Mouse (Mus musculus) C2C12 (cell line): Measurements from ENCODE around the gene Arhgap30. TPM values are rescaled to one million over a fixed set of nuclear protein-coding genes. Genes with fewer than 3 reads are reported as not detected.
A peak's percentile ranks its signal among the peaks of the same experiment; 100 is the strongest.

Experiments
- H3K27me3 ChIP-seq: one replicate; pipeline ENCODE4 v1.6.1; 2011; ENCODE audit not compliant: control insufficient read depth, insufficient read depth, insufficient read length
- H3K36me3 ChIP-seq: one replicate; pipeline ENCODE4 v1.6.1; 2011; ENCODE audit not compliant: control insufficient read depth, insufficient read depth
- H3K4me3 ChIP-seq: one replicate; pipeline ENCODE4 v1.5.1; 2011; ENCODE audit warnings: mild to moderate bottlenecking, control low read depth; ENCODE audit not compliant: poor library complexity, insufficient read depth, severe bottlenecking
- H3K79me2 ChIP-seq: one replicate; pipeline ENCODE4 v1.6.1; 2011; ENCODE audit not compliant: control insufficient read depth, insufficient read depth
- H3K79me3 ChIP-seq: one replicate; pipeline ENCODE4 v1.6.1; 2011; ENCODE audit warnings: low read depth, control low read depth
- H3ac ChIP-seq: one replicate; pipeline ENCODE3; 2011; ENCODE audit warnings: low read depth; ENCODE audit not compliant: control insufficient read depth, insufficient read length
- CEBPB ChIP-seq: IDR thresholded peaks from one replicate; pipeline ENCODE4 v1.6.1; 2011; ENCODE audit warnings: low read depth, mild to moderate bottlenecking, control low read depth, moderate library complexity
- CTCF ChIP-seq: IDR thresholded peaks from one replicate; pipeline ENCODE4 v1.5.1; 2011; ENCODE audit not compliant: control insufficient read depth, insufficient read depth, insufficient read length
- FOSL1 ChIP-seq: IDR thresholded peaks from one replicate; pipeline ENCODE4 v1.8.0; 2011; ENCODE audit warnings: mild to moderate bottlenecking, low read length; ENCODE audit not compliant: poor library complexity, insufficient read depth, severe bottlenecking
- MAX ChIP-seq: IDR thresholded peaks from one replicate; pipeline ENCODE4 v1.6.1; 2011; ENCODE audit warnings: mild to moderate bottlenecking, control low read depth
- MYOD1 ChIP-seq: IDR thresholded peaks from one replicate; pipeline ENCODE4 v1.6.1; 2011; ENCODE audit warnings: low read depth; ENCODE audit not compliant: control insufficient read depth, insufficient read length
- MYOG ChIP-seq: IDR thresholded peaks from one replicate; pipeline ENCODE4 v1.6.1; 2011; ENCODE audit not compliant: control insufficient read depth, insufficient read length; ENCODE audit errors: extremely low read depth
- USF1 ChIP-seq: IDR thresholded peaks from one replicate; pipeline ENCODE4 v1.6.1; 2011; ENCODE audit warnings: low read depth, mild to moderate bottlenecking, control low read depth, moderate library complexity
- polyA plus RNA-seq: library from polyadenylated mRNA; unstranded; fragments of >200 nt; fragmentation: generic; extraction: Trizol; gene quantifications from one replicate; pipeline ENCODE4 v1.2.1, GENCODE M21; 2012; ENCODE audit warnings: missing spikeins

Arhgap30 gene
- polyA plus RNA-seq, 1 experiment = 0.05 TPM

DNA sequence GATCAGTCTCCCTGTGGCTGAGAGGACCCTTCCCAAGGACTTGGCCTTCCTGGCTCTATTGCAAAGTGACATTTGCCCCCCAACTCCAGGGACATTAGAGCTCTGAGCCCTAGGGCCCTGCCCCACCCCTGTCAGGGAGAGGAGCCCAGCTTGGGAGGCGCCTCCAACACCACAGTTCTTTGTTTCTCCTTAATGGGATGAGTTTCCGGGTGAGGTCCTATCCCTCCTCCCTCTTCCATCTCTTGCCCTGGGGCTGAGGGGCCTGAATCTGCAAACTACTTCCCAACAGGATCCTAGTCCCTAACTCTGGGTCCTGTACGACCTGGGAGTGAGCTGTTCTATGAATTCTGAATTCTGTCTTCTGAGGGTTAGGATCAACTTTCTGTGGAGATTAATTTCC is 15.9 kb upstream of the Arhgap30 start:
- Histone ChIP-seq H3ac (no peak overlapping the region), H3K4me3 (no peak overlapping the region), H3K79me3 (no peaks in the 10 kb centered on the region), H3K27me3 (no peaks in the 10 kb centered on the region), H3K79me2 (no peaks in the 10 kb centered on the region), H3K36me3 (no peaks in the 10 kb centered on the region)
- no peak for TF ChIP-seq MYOG
- no peak for TF ChIP-seq MAX
- TF ChIP-seq USF1 = no peak
- TF ChIP-seq FOSL1 = no peak
- TF ChIP-seq CTCF = no peak
- TF ChIP-seq MYOD1 = no peak
- no peak for TF ChIP-seq CEBPB

DNA sequence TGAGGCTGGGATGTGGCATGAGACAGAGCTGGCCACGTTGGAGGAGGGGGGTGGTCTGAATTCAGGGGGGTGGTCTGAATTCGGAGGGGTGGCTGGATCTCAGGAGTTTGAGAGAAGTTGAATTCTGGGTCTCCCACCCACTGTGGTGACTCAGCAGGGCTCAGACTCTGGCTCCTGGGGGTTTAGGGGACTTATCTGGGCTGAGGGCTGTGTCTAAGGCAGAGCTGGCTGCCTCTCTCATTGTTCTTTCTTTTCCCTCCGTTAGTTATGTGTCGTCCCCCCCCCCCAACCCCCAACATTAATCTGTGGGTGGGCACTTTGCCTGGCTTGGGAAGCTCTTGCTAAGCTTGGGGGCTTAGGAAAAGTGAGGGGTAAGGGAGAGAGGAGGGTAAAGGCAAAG is 14.8 kb upstream of the Arhgap30 start:
- Histone ChIP-seq H3K27me3 (no peaks in the 10 kb centered on the region), H3K79me3 (no peaks in the 10 kb centered on the region), H3K4me3 (no peak overlapping the region)

DNA sequence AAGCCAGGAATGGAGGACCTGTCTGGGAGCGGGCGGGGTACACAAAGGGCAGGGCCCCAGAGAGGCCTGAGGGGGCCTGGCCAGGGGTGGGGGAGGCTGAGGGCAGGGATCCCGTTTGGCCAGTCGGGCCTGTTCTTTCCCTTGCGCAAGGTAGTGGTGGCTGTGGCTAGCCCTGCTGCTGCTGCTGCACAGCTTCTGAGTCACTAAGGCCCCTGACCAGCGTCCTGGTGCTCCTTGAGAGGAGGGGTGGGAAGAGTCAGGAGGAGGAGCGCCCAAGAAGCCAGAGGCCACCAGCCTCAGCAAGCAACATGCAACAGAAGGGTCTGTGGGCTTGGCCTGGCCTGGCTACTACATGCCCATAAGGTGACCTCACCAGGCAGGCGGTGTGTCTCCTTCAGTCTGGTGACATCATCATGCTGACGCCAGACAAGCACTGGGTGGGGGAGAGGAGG is 13.1 kb upstream of the Arhgap30 start:
- H3K79me3 ChIP-seq = no peaks in the 10 kb centered on the region
- no peaks in the 10 kb centered on the region for H3K27me3 ChIP-seq
- no peak for TF ChIP-seq USF1
- TF ChIP-seq CEBPB = peak; percentile 88
- no peak for TF ChIP-seq FOSL1
- TF ChIP-seq MAX = no peak
- TF ChIP-seq CTCF = no peak
- TF ChIP-seq MYOD1 = no peak
- H3ac ChIP-seq = no peak overlapping the region
- H3K79me2 ChIP-seq = no peaks in the 10 kb centered on the region
- no peaks in the 10 kb centered on the region for H3K36me3 ChIP-seq
- no peak overlapping the region for H3K4me3 ChIP-seq

More for the DNA sequence above, 14.8 kb upstream of the Arhgap30 start:
- Histone ChIP-seq H3ac (no peak overlapping the region), H3K36me3 (no peaks in the 10 kb centered on the region), H3K79me2 (no peaks in the 10 kb centered on the region)
- TF ChIP-seq FOSL1 (no peak), MYOG (no peak), CEBPB (no peak)

DNA sequence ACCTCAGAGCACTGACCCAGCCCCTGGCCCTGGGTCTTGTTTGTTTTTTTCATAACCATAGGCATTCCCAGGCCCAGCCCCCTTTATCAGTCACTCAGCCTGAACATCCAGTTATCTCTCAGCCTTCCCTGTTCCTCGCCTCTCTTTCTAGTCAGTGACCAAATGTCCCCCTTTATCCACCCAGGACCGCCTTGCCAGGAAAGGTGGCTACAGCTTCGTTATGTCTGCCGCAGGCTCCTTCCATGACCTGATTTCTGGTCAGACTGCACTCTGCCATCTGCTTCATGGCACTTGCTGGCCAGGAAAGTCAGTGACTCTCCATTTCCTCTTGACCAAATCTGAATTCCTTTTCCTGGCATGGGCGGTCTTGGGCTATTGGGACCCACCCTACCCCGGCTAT is 10.5 kb upstream of the Arhgap30 start:
- TF ChIP-seq FOSL1 (no peak), CTCF (no peak), MAX (no peak), USF1 (no peak), MYOG (no peak), MYOD1 (no peak)
- Histone ChIP-seq H3K79me2 (no peaks in the 10 kb centered on the region), H3K27me3 (no peaks in the 10 kb centered on the region)

DNA sequence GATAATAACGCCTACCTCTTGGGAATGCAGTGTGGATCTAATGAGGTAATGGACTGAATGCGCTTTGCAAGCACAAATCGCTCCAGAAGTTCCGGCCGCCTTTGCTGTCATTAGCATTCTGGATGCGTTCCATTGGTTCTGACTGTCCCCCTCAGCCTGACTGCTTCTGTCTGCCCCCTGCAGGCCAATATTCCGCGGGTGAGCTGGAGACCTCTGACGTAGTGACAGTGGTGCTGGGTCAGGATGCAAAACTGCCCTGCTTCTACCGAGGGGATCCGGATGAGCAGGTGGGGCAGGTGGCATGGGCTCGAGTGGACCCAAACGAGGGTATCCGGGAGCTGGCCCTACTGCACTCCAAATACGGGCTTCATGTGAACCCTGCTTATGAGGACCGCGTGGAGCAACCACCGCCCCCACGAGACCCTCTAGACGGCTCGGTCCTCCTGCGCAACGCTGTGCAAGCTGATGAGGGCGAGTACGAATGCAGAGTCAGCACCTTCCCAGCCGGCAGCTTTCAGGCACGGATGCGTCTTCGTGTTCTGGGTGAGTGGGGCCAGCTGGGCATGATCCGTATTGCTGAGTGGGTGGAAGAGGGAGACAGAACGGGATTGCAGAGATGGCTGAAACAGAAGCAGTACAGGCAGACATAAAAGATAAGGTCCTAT is 8.7 kb upstream of the Arhgap30 start:
- TF ChIP-seq CTCF = peak; percentile 62
- no peak for TF ChIP-seq MYOD1
- no peak overlapping the region for H3K4me3 ChIP-seq
- H3K79me3 ChIP-seq = no peaks in the 10 kb centered on the region
- no peaks in the 10 kb centered on the region for H3K79me2 ChIP-seq
- no peaks in the 10 kb centered on the region for H3K27me3 ChIP-seq
- H3K36me3 ChIP-seq = no peaks in the 10 kb centered on the region
- H3ac ChIP-seq = peak overlapping the region; percentile 47

More for the DNA sequence above, 10.5 kb upstream of the Arhgap30 start:
- Histone ChIP-seq H3K79me3 (no peaks in the 10 kb centered on the region), H3K4me3 (no peak overlapping the region), H3K36me3 (no peaks in the 10 kb centered on the region), H3ac (no peak overlapping the region)

DNA sequence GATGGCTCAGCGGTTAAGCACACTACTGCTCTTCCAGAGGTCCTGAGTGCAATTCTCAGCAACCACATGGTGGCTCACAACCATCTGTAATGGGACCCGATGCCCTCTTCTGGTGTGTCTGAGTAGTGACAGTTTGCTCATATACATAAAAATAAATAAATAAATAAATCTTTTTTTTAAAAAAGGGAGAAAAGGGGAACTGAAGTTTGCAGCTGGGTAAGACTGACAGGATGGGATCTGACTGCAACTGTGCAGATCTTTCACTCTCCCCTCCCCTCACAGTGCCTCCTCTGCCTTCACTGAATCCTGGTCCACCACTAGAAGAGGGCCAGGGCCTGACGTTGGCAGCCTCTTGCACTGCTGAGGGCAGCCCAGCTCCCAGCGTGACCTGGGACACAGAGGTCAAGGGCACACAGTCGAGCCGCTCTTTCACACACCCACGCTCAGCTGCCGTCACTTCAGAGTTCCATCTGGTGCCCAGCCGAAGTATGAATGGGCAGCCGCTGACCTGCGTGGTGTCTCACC is 6.6 kb upstream of the Arhgap30 start:
- H3K36me3 ChIP-seq = no peaks in the 10 kb centered on the region
- no peaks in the 10 kb centered on the region for H3K27me3 ChIP-seq
- H3K79me3 ChIP-seq = no peaks in the 10 kb centered on the region
- TF ChIP-seq USF1 (no peak), MAX (no peak), CTCF (no peak), MYOG (no peak), CEBPB (no peak), FOSL1 (no peak), MYOD1 (no peak)
- no peaks in the 10 kb centered on the region for H3K79me2 ChIP-seq
- no peak overlapping the region for H3K4me3 ChIP-seq
- H3ac ChIP-seq = no peak overlapping the region
